Comparison of ENCODE assay signal across 8 mouse cellular contexts in genomic region chr5:54155227-54155776, GRCm38 (mm10).
DNase-seq lines count a peak whose midpoint lies in the region; ATAC-seq lines count a peak whose summit lies in the region.

No protein-coding gene starts in this region.

- H3K9ac ChIP-seq in liver, embryonic 12.5 days: no peak overlapping the region
- H3K9ac ChIP-seq in liver, embryonic 11.5 days (ENCODE audit: low read depth, low read length): no peak overlapping the region
- no peak overlapping the region for H3K9ac ChIP-seq in hindbrain, embryonic 15.5 days

- peak; percentile 32 for ATAC-seq in frontal cortex, adult (ENCODE audit: low TSS enrichment)
- no peak for ATAC-seq in liver, embryonic 12.5 days
- no peak for ATAC-seq in liver, embryonic 11.5 days (replicated peaks; ENCODE audit: low FRiP score)
- peak; percentile 49; the same call in 1 of the 2 replicates for ATAC-seq in hindbrain, embryonic 15.5 days (ENCODE audit: low FRiP score, low read depth)

- H3K36me3 ChIP-seq in liver, embryonic 12.5 days: no peaks in the 10 kb centered on the region
- H3K36me3 ChIP-seq in liver, embryonic 11.5 days (ENCODE audit: control insufficient read depth, insufficient read depth, low read length): no peaks in the 10 kb centered on the region
- H3K36me3 ChIP-seq in hindbrain, embryonic 15.5 days: no peaks in the 10 kb centered on the region

- H3K27ac ChIP-seq in liver, embryonic 12.5 days: no peak overlapping the region
- no peak overlapping the region for H3K27ac ChIP-seq in liver, embryonic 11.5 days (ENCODE audit: low read depth, low read length)
- H3K27ac ChIP-seq in hindbrain, embryonic 15.5 days (replicated peaks): peak overlapping the region; percentile 56

- no peak for DNase-seq in frontal cortex, postnatal 25 days (ENCODE audit: low spot score in 2 of 2)
- DNase-seq in liver, embryonic 11.5 days (ENCODE audit: low spot score): no peak
- DNase-seq in retina, embryonic 14.5 days (ENCODE audit: low spot score): peak; percentile 59
- no peak for DNase-seq in thymus, postnatal 0 days (ENCODE audit: low spot score)
- DNase-seq in right cerebral cortex, postnatal 4 days: no peak

- no peaks in the 10 kb centered on the region for H3K9me3 ChIP-seq in liver, embryonic 12.5 days (replicated peaks)
- H3K9me3 ChIP-seq in liver, embryonic 11.5 days (ENCODE audit: control insufficient read depth, low read length): no peaks in the 10 kb centered on the region
- H3K9me3 ChIP-seq in hindbrain, embryonic 15.5 days: no peaks in the 10 kb centered on the region

- H3K4me2 ChIP-seq in liver, embryonic 12.5 days: 0 out of 2 replicates have a peak overlapping the region, but pooled peaks have one; percentile 4
- no peak overlapping the region for H3K4me2 ChIP-seq in liver, embryonic 11.5 days
- H3K4me2 ChIP-seq in hindbrain, embryonic 15.5 days: peak overlapping the region; percentile 53

- no peak overlapping the region for H3K4me3 ChIP-seq in liver, embryonic 12.5 days
- H3K4me3 ChIP-seq in liver, embryonic 11.5 days (ENCODE audit: low read depth, low read length): no peak overlapping the region
- peak overlapping the region; percentile 29 for H3K4me3 ChIP-seq in hindbrain, embryonic 15.5 days

- 63% methylated on average over 12 of the region's 12 CpGs for WGBS in liver, embryonic 12.5 days (ENCODE audit: insufficient replicate concordance)
- WGBS in liver, embryonic 11.5 days: 67% methylated on average over 12 of the region's 12 CpGs
- 32% methylated on average over 12 of the region's 12 CpGs for WGBS in hindbrain, embryonic 15.5 days

- peaks cover 5% of the 10 kb centered on the region; the same call in 1 of the 2 replicates for H3K27me3 ChIP-seq in liver, embryonic 12.5 days (replicated peaks)
- no peaks in the 10 kb centered on the region for H3K27me3 ChIP-seq in liver, embryonic 11.5 days (replicated peaks; ENCODE audit: control insufficient read depth, insufficient read depth, low read length)
- no peaks in the 10 kb centered on the region for H3K27me3 ChIP-seq in hindbrain, embryonic 15.5 days

- 0 out of 2 replicates have a peak, but pooled peaks cover 10% of the 10 kb centered on the region for H3K4me1 ChIP-seq in liver, embryonic 12.5 days
- no peaks in the 10 kb centered on the region for H3K4me1 ChIP-seq in liver, embryonic 11.5 days (replicated peaks; ENCODE audit: control insufficient read depth, insufficient read depth, low read length)
- H3K4me1 ChIP-seq in hindbrain, embryonic 15.5 days (replicated peaks): peaks cover 33% of the 10 kb centered on the region

Comparison
In these comparisons a context has a peak if more than half of its experiments do, and no peak if none do; other contexts are left out.
1. ATAC-seq: peak in frontal cortex, adult (single experiment) and hindbrain, embryonic 15.5 days (single experiment); none in liver, embryonic 12.5 days (single experiment) and liver, embryonic 11.5 days (single experiment).